Mouse (Mus musculus) liver, adult (tissue): ENCODE measurements around the gene Rbm4.

ENCODE experiments used
- GATA4 ChIP-seq: IDR thresholded peaks from 2 replicates; pipeline ENCODE4 v1.6.1; 2014; ENCODE audit warnings: mild to moderate bottlenecking, low read length; ENCODE audit not compliant: insufficient replicate concordance

Rbm4 gene

GRCm38 (mm10) chr19:4810309-4810708 is 16.6 kb upstream of the Rbm4 start:
- no peak for TF ChIP-seq GATA4

GRCm38 (mm10) chr19:4803283-4803682 is 9.6 kb upstream of the Rbm4 start:
- TF ChIP-seq GATA4: no peak

GRCm38 (mm10) chr19:4802691-4803091 is 9.0 kb upstream of the Rbm4 start:
- TF ChIP-seq GATA4: no peak

GRCm38 (mm10) chr19:4799083-4799482 is 5.4 kb upstream of the Rbm4 start:
- TF ChIP-seq GATA4: no peak

GRCm38 (mm10) chr19:4797846-4798245 is 4.1 kb upstream of the Rbm4 start:
- TF ChIP-seq GATA4: no peak

GRCm38 (mm10) chr19:4795929-4796328 is 2.2 kb upstream of the Rbm4 start:
- TF ChIP-seq GATA4: no peak

GRCm38 (mm10) chr19:4793281-4793830 is 345 bp downstream of the Rbm4 start:
- TF ChIP-seq GATA4: no peak

GRCm38 (mm10) chr19:4786313-4786712 is 7.4 kb downstream of the Rbm4 start:
- no peak for TF ChIP-seq GATA4

- TF ChIP-seq GATA4: no peak
Observed at GRCm38 (mm10) chr19:4785206-4785605, 8.5 kb downstream of the Rbm4 start.

GRCm38 (mm10) chr19:4782891-4783290 is 10.8 kb downstream of the Rbm4 start:
- TF ChIP-seq GATA4: no peak

- no peak for TF ChIP-seq GATA4
Observed at GRCm38 (mm10) chr19:4772785-4773184, 20.9 kb downstream of the Rbm4 start.

GRCm38 (mm10) chr19:4767507-4768148 is 26.1 kb downstream of the Rbm4 start:
- no peak for TF ChIP-seq GATA4

- TF ChIP-seq GATA4: no peak
Observed at GRCm38 (mm10) chr19:4762876-4763275, 30.8 kb downstream of the Rbm4 start.

- no peak for TF ChIP-seq GATA4
Observed at GRCm38 (mm10) chr19:4756921-4757320, 36.8 kb downstream of the Rbm4 start.

GRCm38 (mm10) chr19:4756193-4756911 is 37.3 kb downstream of the Rbm4 start, which contains the start of gene Rbm4b:
TSS of gene Rbm4b (plus strand) at chr19:4756497.
- no peak for TF ChIP-seq GATA4

- TF ChIP-seq GATA4: no peak
Observed at GRCm38 (mm10) chr19:4755565-4756192, 38.0 kb downstream of the Rbm4 start.
